ENCODE assay signal across 10 mouse cellular contexts in the genomic region with DNA sequence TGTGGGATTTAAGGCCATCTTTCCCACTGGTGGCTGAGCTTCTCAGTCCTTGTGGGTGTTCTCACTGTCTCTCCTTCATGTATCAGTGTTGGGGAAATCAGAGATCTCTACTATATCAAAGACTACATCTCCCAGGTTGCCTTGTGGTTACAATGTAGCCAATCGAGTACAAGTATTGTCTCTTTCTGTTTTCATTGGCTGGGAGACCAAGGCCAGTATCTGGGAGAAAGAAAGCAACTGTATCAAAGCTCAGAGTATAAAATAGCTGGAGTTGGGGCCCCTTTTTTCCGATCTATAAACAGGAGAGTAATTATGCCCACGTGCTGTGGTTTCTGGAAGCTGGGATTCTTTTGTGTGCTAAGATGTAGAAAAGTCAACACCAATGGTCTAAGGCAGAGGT. TPM values are rescaled to one million over a fixed set of nuclear protein-coding genes. Genes with fewer than 3 reads are reported as not detected.
DNase-seq lines count a peak whose midpoint lies in the region; ATAC-seq and TF ChIP-seq lines count a peak whose summit lies in the region.
"Had no signal": no experiment of that assay in that cellular context is flagged by ENCODE, and none has a peak within 500 bp of the region (broad histone marks: within the 10 kb centered on the region; RNA-seq: fewer than 3 reads in every experiment).

No protein-coding gene starts in this region.

- no peaks in the 10 kb centered on the region for H3K36me3 ChIP-seq in embryonic facial prominence, embryonic 11.5 days (replicated peaks; ENCODE audit: control insufficient read depth, insufficient read depth, low read depth, low read length)
- H3K36me3 ChIP-seq in hindbrain, embryonic 15.5 days = no peaks in the 10 kb centered on the region
- H3K36me3 ChIP-seq in midbrain, postnatal 0 days (ENCODE audit: insufficient read depth, low read length) = no peaks in the 10 kb centered on the region
- H3K36me3 ChIP-seq: liver, embryonic 13.5 days had no signal

- peaks cover 5% of the 10 kb centered on the region; the same call in 1 of the 2 replicates for H3K4me1 ChIP-seq in lung, adult 2 months (ENCODE audit: control insufficient read depth, insufficient read depth, low read length)
- H3K4me1 ChIP-seq in embryonic facial prominence, embryonic 11.5 days (ENCODE audit: control insufficient read depth, insufficient read depth, low read length) = peaks cover 14% of the 10 kb centered on the region
- H3K4me1 ChIP-seq in hindbrain, embryonic 15.5 days (replicated peaks) = peaks cover 28% of the 10 kb centered on the region
- H3K4me1 ChIP-seq in midbrain, postnatal 0 days (ENCODE audit: insufficient read depth, low read length) = peaks cover 13% of the 10 kb centered on the region
- H3K4me1 ChIP-seq: liver, embryonic 13.5 days had no signal

- no peak overlapping the region for H3K4me2 ChIP-seq in embryonic facial prominence, embryonic 11.5 days (ENCODE audit: low read depth, low read length)
- H3K4me2 ChIP-seq in hindbrain, embryonic 15.5 days = 0 out of 2 replicates have a peak overlapping the region, but pooled peaks have one; percentile 11
- no peak overlapping the region for H3K4me2 ChIP-seq in midbrain, postnatal 0 days (ENCODE audit: low read depth, low read length, poor library complexity, severe bottlenecking)
- H3K4me2 ChIP-seq: liver, embryonic 13.5 days had no signal

- ATAC-seq in embryonic facial prominence, embryonic 11.5 days (replicated peaks; ENCODE audit: insufficient number of reproducible peaks, low FRiP score, low TSS enrichment, low read depth) = no peak
- 0 out of 2 replicates have a peak, but pooled peaks have one; percentile 73 for ATAC-seq in hindbrain, embryonic 15.5 days (ENCODE audit: low FRiP score, low read depth)
- peak; percentile 52; the same call in 1 of the 2 replicates for ATAC-seq in midbrain, postnatal 0 days (ENCODE audit: low FRiP score)
- ATAC-seq: inflammation-experienced regulatory T-cells, adult 6 months had no signal

- DNase-seq in lung, postnatal 25 days (ENCODE audit: low spot score) = peak; percentile 38
- DNase-seq in lung, adult 2 months = no peak
- DNase-seq in embryonic facial prominence, embryonic 11.5 days (ENCODE audit: low spot score) = peak; percentile 72
- peak; percentile 76 for DNase-seq in midbrain, postnatal 0 days (ENCODE audit: low spot score)
- DNase-seq in natural killer cell, adult 2 months (ENCODE audit: low spot score in 2 of 2) = no peak
- DNase-seq in thymus, postnatal 36 days = no peak
- no peak for DNase-seq in layer of hippocampus, adult 11-12 months (ENCODE audit: low spot score)
- DNase-seq: liver, embryonic 13.5 days had no signal

- no peak overlapping the region for H3K9ac ChIP-seq in embryonic facial prominence, embryonic 11.5 days (replicated peaks; ENCODE audit: low read length)
- no peak overlapping the region for H3K9ac ChIP-seq in hindbrain, embryonic 15.5 days
- H3K9ac ChIP-seq in midbrain, postnatal 0 days (replicated peaks; ENCODE audit: low read length, poor library complexity, severe bottlenecking) = no peak overlapping the region
- H3K9ac ChIP-seq: liver, embryonic 13.5 days had no signal

- H3K27ac ChIP-seq in embryonic facial prominence, embryonic 11.5 days (replicated peaks; ENCODE audit: low read depth, low read length) = peak overlapping the region; percentile 38; the same call in 1 of the 2 replicates
- peak overlapping the region; percentile 58 for H3K27ac ChIP-seq in hindbrain, embryonic 15.5 days (replicated peaks)
- H3K27ac ChIP-seq in midbrain, postnatal 0 days (ENCODE audit: low read depth, low read length) = no peak overlapping the region
- H3K27ac ChIP-seq: liver, embryonic 13.5 days had no signal

- TF ChIP-seq POLR2A in lung, adult 2 months (IDR thresholded peaks at IDR 0.05; ENCODE audit: borderline replicate concordance, extremely low read depth, low read depth, low read length) = no peak

- WGBS in lung, adult 2 months = 25% methylated on average over 3 of the region's 3 CpGs
- WGBS in embryonic facial prominence, embryonic 11.5 days = 15% methylated on average over 3 of the region's 3 CpGs
- 21% methylated on average over 3 of the region's 3 CpGs for WGBS in hindbrain, embryonic 15.5 days
- 18% methylated on average over 3 of the region's 3 CpGs for WGBS in midbrain, postnatal 0 days

- H3K27me3 ChIP-seq in embryonic facial prominence, embryonic 11.5 days (ENCODE audit: control insufficient read depth, insufficient read depth, low read length) = no peaks in the 10 kb centered on the region
- H3K27me3 ChIP-seq in hindbrain, embryonic 15.5 days = peaks cover 16% of the 10 kb centered on the region
- 0 out of 2 replicates have a peak, but pooled peaks cover 3% of the 10 kb centered on the region for H3K27me3 ChIP-seq in midbrain, postnatal 0 days (ENCODE audit: insufficient read depth, low read length)
- H3K27me3 ChIP-seq: liver, embryonic 13.5 days had no signal

- no peak overlapping the region for H3K4me3 ChIP-seq in lung, adult 2 months (replicated peaks; ENCODE audit: extremely low read depth, low read depth, low read length)
- no peak overlapping the region for H3K4me3 ChIP-seq in embryonic facial prominence, embryonic 11.5 days (ENCODE audit: low read depth, low read length)
- no peak overlapping the region for H3K4me3 ChIP-seq in hindbrain, embryonic 15.5 days
- H3K4me3 ChIP-seq in midbrain, postnatal 0 days (ENCODE audit: low read depth, low read length) = no peak overlapping the region
- H3K4me3 ChIP-seq: liver, embryonic 13.5 days had no signal

- no peak for TF ChIP-seq CTCF in lung, adult 2 months (IDR thresholded peaks at IDR 0.05; ENCODE audit: insufficient read depth, low read length)
- no peak for TF ChIP-seq CTCF in midbrain, postnatal 0 days (IDR thresholded peaks at IDR 0.05)

- H3K9me3 ChIP-seq in embryonic facial prominence, embryonic 11.5 days (replicated peaks; ENCODE audit: control insufficient read depth, low read length) = no peaks in the 10 kb centered on the region
- no peaks in the 10 kb centered on the region for H3K9me3 ChIP-seq in hindbrain, embryonic 15.5 days
- H3K9me3 ChIP-seq in midbrain, postnatal 0 days (ENCODE audit: low read length) = no peaks in the 10 kb centered on the region
- H3K9me3 ChIP-seq: liver, embryonic 13.5 days had no signal

RNA-seq across cellular contexts. Expression of a gene that starts 19.7 kb away (rescaled TPM):
- polyA plus RNA-seq in lung, adult 2 months (2012; rRNA removed) = 37.6 and 44.2 TPM in 2 replicates
- 166 and 168 TPM in 2 replicates for polyA plus RNA-seq in embryonic facial prominence, embryonic 11.5 days (2014; fragmentation: Nextera tagmentation; extraction: Ambion mirVana)
- polyA plus RNA-seq in hindbrain, embryonic 15.5 days (2015; fragmentation: Nextera tagmentation; extraction: Ambion mirVana) = 106 and 113 TPM in 2 replicates
- total RNA-seq in midbrain, postnatal 0 days (2014; rRNA removed) = 127 and 131 TPM in 2 replicates
- polyA plus RNA-seq in midbrain, postnatal 0 days (2015; fragmentation: Nextera tagmentation; extraction: Ambion mirVana) = 95.8 and 99.6 TPM in 2 replicates

Comparison
In these comparisons a context has a peak if more than half of its experiments do, and no peak if none do; other contexts are left out.
1. DNase-seq: peak in lung, postnatal 25 days (single experiment), embryonic facial prominence, embryonic 11.5 days (single experiment) and midbrain, postnatal 0 days (single experiment); none in lung, adult 2 months (single experiment), natural killer cell, adult 2 months (0 of 2), thymus, postnatal 36 days (0 of 2) and layer of hippocampus, adult 11-12 months (single experiment).